Mouse (Mus musculus): ENCODE measurements around the gene Zbtb1. TPM values are rescaled to one million over a fixed set of nuclear protein-coding genes. Genes with fewer than 3 reads are reported as not detected.

Zbtb1 gene
- polyA plus RNA-seq, 1 experiment from 2014 or later, result 7.9 TPM

- DNase-seq (ENCODE audit: low spot score) (no peak), ATAC-seq (ENCODE audit: insufficient read depth, low FRiP score, low TSS enrichment) (no peak)
- WGBS, result 7% methylated on average over 9 of the region's 9 CpGs
- H3K27ac ChIP-seq (ENCODE audit: low read depth, low read length), result peak overlapping the region; percentile 98; the same call in 1 of the 2 replicates
- H3K4me1 ChIP-seq (ENCODE audit: control insufficient read depth, insufficient read depth, low read length), result peaks cover 27% of the 10 kb centered on the region
- H3K9ac ChIP-seq (ENCODE audit: low read length), result peak overlapping the region; percentile 99
- H3K4me3 ChIP-seq (ENCODE audit: low read depth, low read length), result peak overlapping the region; percentile 86
- peak overlapping the region; percentile 89 for H3K4me2 ChIP-seq (ENCODE audit: low read depth)
- H3K27me3 ChIP-seq (ENCODE audit: control insufficient read depth, insufficient read depth, low read length), result no peaks in the 10 kb centered on the region
- H3K9me3 ChIP-seq (ENCODE audit: control insufficient read depth, low read length), result no peaks in the 10 kb centered on the region
- no peaks in the 10 kb centered on the region for H3K36me3 ChIP-seq (ENCODE audit: control insufficient read depth, insufficient read depth, low read length)
These were observed 1.8 kb upstream of the Zbtb1 start for GRCm38 (mm10) chr12:76368201-76368789.

DNA sequence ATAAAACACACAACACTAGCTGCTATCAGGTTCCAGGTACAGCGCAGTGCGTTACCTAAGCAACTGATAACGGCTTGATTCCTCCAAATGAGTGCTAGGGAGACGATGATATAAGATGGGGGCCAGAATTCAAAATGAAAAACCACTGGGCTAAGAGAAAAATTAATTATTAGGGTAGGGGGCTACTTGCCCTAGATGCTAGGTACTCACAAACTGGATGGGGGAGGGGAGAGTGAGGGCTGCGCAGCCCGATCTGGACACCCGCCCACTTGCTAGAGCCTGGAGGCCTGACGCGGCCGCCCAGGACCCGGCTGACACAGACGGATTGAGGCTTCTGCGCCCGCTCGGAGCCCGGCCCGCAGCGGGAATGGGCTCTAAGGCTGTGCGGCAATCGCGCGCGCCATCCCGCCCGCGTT lies 1.3 kb upstream of the Zbtb1 start:
- Histone ChIP-seq H3K4me1 (ENCODE audit: control insufficient read depth, insufficient read depth, low read length) (peaks cover 27% of the 10 kb centered on the region), H3K4me2 (ENCODE audit: low read depth) (peak overlapping the region; percentile 89), H3K9me3 (ENCODE audit: control insufficient read depth, low read length) (no peaks in the 10 kb centered on the region), H3K36me3 (ENCODE audit: control insufficient read depth, insufficient read depth, low read length) (no peaks in the 10 kb centered on the region), H3K27ac (ENCODE audit: low read depth, low read length) (peak overlapping the region; percentile 98), H3K4me3 (ENCODE audit: low read depth, low read length) (peak overlapping the region; percentile 86), H3K9ac (ENCODE audit: low read length) (peak overlapping the region; percentile 99), H3K27me3 (ENCODE audit: control insufficient read depth, insufficient read depth, low read length) (no peaks in the 10 kb centered on the region)
- under 1% methylated on average over 26 of the region's 26 CpGs for WGBS
- DNase-seq (ENCODE audit: low spot score) (peak; percentile 72), ATAC-seq (ENCODE audit: insufficient read depth, low FRiP score, low TSS enrichment) (peak; percentile 29)

DNA sequence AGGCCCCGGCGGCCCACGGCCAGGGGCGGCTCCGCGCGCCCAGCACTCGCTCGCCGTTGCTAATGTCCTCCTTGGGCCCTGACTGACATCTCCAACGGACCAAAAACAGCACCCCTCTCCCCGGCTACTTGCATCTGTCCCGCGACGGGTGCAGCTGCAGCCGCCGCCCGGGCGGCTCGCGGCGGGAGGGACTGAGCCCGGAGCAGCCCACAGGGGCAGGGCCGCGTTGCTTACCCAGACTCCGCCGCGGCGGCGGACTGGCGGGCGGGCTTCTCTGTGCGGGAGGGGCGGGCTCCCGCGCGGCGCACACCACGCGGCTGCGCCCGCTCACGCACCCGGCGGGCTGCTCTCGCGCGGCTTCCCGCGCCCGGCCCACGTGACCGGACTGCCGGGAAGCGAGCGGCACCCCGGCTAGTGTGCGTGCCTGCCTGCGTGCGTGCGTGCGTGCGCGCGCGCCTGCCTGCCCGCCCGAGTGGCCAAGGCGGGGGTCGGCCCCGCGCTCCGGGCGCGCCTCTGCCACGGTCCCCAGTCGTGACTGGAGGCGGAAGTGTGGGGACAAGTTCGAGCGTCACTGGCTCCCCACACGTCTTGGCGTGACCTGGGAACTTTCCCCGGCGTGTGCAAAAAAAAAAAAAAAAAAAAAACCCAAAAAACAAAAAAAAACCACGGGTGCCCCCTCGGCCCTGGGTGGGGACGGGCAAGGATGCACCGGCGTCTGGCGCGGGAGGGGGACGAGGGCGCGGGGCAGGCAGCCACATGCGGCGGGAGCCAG lies 674 bp upstream of the Zbtb1 start, which contains the start of gene Zbtb25:
TSS of gene Zbtb25 (minus strand) at position 397 of the 772 bp plus-strand sequence.
- Histone ChIP-seq H3K4me3 (ENCODE audit: low read depth, low read length) (peak within 1 kb of the TSS; percentile 86), H3K27ac (ENCODE audit: low read depth, low read length) (peak within 1 kb of the TSS; percentile 98), H3K9me3 (ENCODE audit: control insufficient read depth, low read length) (no peaks in the 10 kb centered on the region), H3K4me2 (ENCODE audit: low read depth) (peak within 1 kb of the TSS; percentile 89), H3K9ac (ENCODE audit: low read length) (peak within 1 kb of the TSS; percentile 99), H3K4me1 (ENCODE audit: control insufficient read depth, insufficient read depth, low read length) (peaks cover 28% of the 10 kb centered on the region), H3K36me3 (ENCODE audit: control insufficient read depth, insufficient read depth, low read length) (no peaks in the 10 kb centered on the region), H3K27me3 (ENCODE audit: control insufficient read depth, insufficient read depth, low read length) (no peaks in the 10 kb centered on the region)
- WGBS, result under 1% methylated on average over 71 of the region's 96 CpGs
- DNase-seq (ENCODE audit: low spot score), result peak; percentile 94
- ATAC-seq (ENCODE audit: insufficient read depth, low FRiP score, low TSS enrichment), result peak; percentile 70

DNA sequence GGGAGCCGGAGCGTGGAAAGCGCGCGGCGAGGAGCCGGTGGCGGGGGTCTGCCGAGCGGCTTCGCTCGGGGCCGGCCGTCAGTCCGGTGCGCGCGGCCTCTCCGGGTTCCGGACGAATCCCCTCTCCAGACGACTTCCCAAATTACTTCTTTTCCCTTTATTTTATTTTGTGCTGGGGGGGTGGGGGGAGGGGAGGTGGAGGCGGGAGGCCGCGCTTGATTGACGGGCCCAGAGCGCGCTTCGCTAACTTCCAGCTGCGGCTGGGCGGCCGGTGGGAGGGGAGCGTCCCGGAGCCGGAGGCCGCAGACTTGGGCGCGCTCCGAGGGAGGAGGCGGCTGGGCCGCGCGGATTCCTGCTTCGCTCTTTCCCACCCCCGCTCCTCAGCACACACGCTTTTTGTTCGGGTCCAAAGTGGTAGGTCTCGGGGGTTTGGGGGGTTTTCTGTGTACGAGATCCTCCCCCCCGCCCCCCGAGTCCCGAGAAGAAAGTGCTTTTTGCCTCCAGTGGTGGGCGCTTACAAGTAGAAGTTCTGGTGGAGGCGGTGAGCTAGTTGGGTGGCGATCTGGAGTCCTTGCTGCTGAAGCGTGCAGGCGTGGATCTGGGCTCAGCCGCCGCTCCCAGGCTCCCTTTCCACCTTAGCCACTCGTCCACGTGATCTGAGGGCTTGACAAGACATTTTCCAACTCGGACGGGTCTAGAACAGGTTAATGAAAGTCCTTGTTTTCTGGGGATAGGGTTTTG lies 935 bp downstream of the Zbtb1 start:
- Histone ChIP-seq H3K9ac (ENCODE audit: low read length) (peak overlapping the region; percentile 99), H3K27ac (ENCODE audit: low read depth, low read length) (peak overlapping the region; percentile 98), H3K36me3 (ENCODE audit: control insufficient read depth, insufficient read depth, low read length) (no peaks in the 10 kb centered on the region), H3K9me3 (ENCODE audit: control insufficient read depth, low read length) (no peaks in the 10 kb centered on the region), H3K4me2 (ENCODE audit: low read depth) (peak overlapping the region; percentile 89), H3K4me3 (ENCODE audit: low read depth, low read length) (peak overlapping the region; percentile 86), H3K4me1 (ENCODE audit: control insufficient read depth, insufficient read depth, low read length) (peaks cover 32% of the 10 kb centered on the region), H3K27me3 (ENCODE audit: control insufficient read depth, insufficient read depth, low read length) (no peaks in the 10 kb centered on the region)
- peak; percentile 29 for ATAC-seq (ENCODE audit: insufficient read depth, low FRiP score, low TSS enrichment)
- WGBS, result 0% methylated on average over 48 of the region's 63 CpGs
- peak; percentile 83 for DNase-seq (ENCODE audit: low spot score)

GRCm38 (mm10) chr12:76372046-76372445 lies 2.0 kb downstream of the Zbtb1 start:
- Histone ChIP-seq H3K27me3 (ENCODE audit: control insufficient read depth, insufficient read depth, low read length) (no peaks in the 10 kb centered on the region), H3K4me1 (ENCODE audit: control insufficient read depth, insufficient read depth, low read length) (peaks cover 28% of the 10 kb centered on the region), H3K9ac (ENCODE audit: low read length) (no peak overlapping the region), H3K36me3 (ENCODE audit: control insufficient read depth, insufficient read depth, low read length) (no peaks in the 10 kb centered on the region), H3K27ac (ENCODE audit: low read depth, low read length) (no peak overlapping the region), H3K4me2 (ENCODE audit: low read depth) (peak overlapping the region; percentile 89), H3K4me3 (ENCODE audit: low read depth, low read length) (peak overlapping the region; percentile 86; the same call in 1 of the 2 replicates), H3K9me3 (ENCODE audit: control insufficient read depth, low read length) (no peaks in the 10 kb centered on the region)
- no peak for ATAC-seq (ENCODE audit: insufficient read depth, low FRiP score, low TSS enrichment)
- 44% methylated on average over 7 of the region's 7 CpGs for WGBS
- no peak for DNase-seq (ENCODE audit: low spot score)

- 84% methylated on average over 5 of the region's 7 CpGs for WGBS
- H3K4me1 ChIP-seq (ENCODE audit: control insufficient read depth, insufficient read depth, low read length), result peaks cover 17% of the 10 kb centered on the region
- no peaks in the 10 kb centered on the region for H3K36me3 ChIP-seq (ENCODE audit: control insufficient read depth, insufficient read depth, low read length)
- no peak overlapping the region for H3K27ac ChIP-seq (ENCODE audit: low read depth, low read length)
- no peak for ATAC-seq (ENCODE audit: insufficient read depth, low FRiP score, low TSS enrichment)
- H3K9ac ChIP-seq (ENCODE audit: low read length), result no peak overlapping the region
- no peak for DNase-seq (ENCODE audit: low spot score)
- H3K4me2 ChIP-seq (ENCODE audit: low read depth), result no peak overlapping the region
- no peak overlapping the region for H3K4me3 ChIP-seq (ENCODE audit: low read depth, low read length)
- no peaks in the 10 kb centered on the region for H3K9me3 ChIP-seq (ENCODE audit: control insufficient read depth, low read length)
- no peaks in the 10 kb centered on the region for H3K27me3 ChIP-seq (ENCODE audit: control insufficient read depth, insufficient read depth, low read length)
These were observed 3.1 kb downstream of the Zbtb1 start for GRCm38 (mm10) chr12:76372881-76373818.

- Histone ChIP-seq H3K4me3 (ENCODE audit: low read depth, low read length) (no peak overlapping the region), H3K27me3 (ENCODE audit: control insufficient read depth, insufficient read depth, low read length) (no peaks in the 10 kb centered on the region), H3K27ac (ENCODE audit: low read depth, low read length) (no peak overlapping the region), H3K4me1 (ENCODE audit: control insufficient read depth, insufficient read depth, low read length) (peaks cover 12% of the 10 kb centered on the region), H3K36me3 (ENCODE audit: control insufficient read depth, insufficient read depth, low read length) (no peaks in the 10 kb centered on the region), H3K4me2 (ENCODE audit: low read depth) (no peak overlapping the region), H3K9ac (ENCODE audit: low read length) (no peak overlapping the region), H3K9me3 (ENCODE audit: control insufficient read depth, low read length) (no peaks in the 10 kb centered on the region)
- ATAC-seq (ENCODE audit: insufficient read depth, low FRiP score, low TSS enrichment), result no peak
- DNase-seq (ENCODE audit: low spot score), result peak; percentile 42
- WGBS, result 58% methylated on average over 6 of the region's 6 CpGs
These were observed 3.9 kb downstream of the Zbtb1 start for GRCm38 (mm10) chr12:76373991-76374390.

DNA sequence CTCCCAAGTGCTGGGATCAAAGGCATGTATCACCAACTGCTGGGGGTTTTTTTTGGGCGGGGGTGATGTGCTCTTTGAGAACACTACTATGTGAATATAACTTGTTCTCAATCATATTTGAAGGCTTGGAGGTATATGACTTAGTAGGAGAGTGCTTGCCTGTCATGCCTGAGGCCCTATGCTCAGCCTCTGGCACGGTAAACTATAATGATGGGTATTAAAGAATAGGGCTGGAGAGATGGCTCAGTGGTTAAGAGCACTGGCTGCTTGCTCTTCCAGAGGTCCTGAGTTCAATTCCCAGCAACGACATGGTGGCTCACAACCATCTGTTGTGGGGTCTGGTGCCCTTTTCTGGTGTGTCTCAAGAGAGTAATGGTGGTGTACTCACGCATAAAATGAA lies 4.8 kb downstream of the Zbtb1 start:
- Histone ChIP-seq H3K36me3 (ENCODE audit: control insufficient read depth, insufficient read depth, low read length) (no peaks in the 10 kb centered on the region), H3K27ac (ENCODE audit: low read depth, low read length) (no peak overlapping the region), H3K9ac (ENCODE audit: low read length) (no peak overlapping the region), H3K4me1 (ENCODE audit: control insufficient read depth, insufficient read depth, low read length) (peaks cover 12% of the 10 kb centered on the region), H3K27me3 (ENCODE audit: control insufficient read depth, insufficient read depth, low read length) (no peaks in the 10 kb centered on the region), H3K9me3 (ENCODE audit: control insufficient read depth, low read length) (no peaks in the 10 kb centered on the region), H3K4me3 (ENCODE audit: low read depth, low read length) (no peak overlapping the region), H3K4me2 (ENCODE audit: low read depth) (no peak overlapping the region)
- ATAC-seq (ENCODE audit: insufficient read depth, low FRiP score, low TSS enrichment) (no peak), DNase-seq (ENCODE audit: low spot score) (no peak)
- WGBS, result 82% methylated on average over 4 of the region's 4 CpGs

Measured in neural tube, embryonic 11.5 days (tissue).